Mouse (Mus musculus) neural tube, embryonic 14.5 days (tissue): ENCODE results near the gene Slc25a51. TPM values are rescaled to one million over a fixed set of nuclear protein-coding genes. Genes with fewer than 3 reads are reported as not detected.
A peak's percentile ranks its signal among the peaks of the same experiment; 100 is the strongest.
"Not testable (repeated sequence)": the region's sequence is repeated elsewhere in the genome, so short reads cannot be mapped to it uniquely, and the experiment has no call there.

Experiments used
- ATAC-seq: fragments of 200-750 bp; cut with Nextera tagmentation; 2 replicates; pipeline ENCODE4 v1.8.0; 2017; ENCODE audit warnings: low read depth, mild to moderate bottlenecking, moderate TSS enrichment, moderate library complexity
- H3K27ac ChIP-seq: fragments of 300-500 bp; sonication (generic); 2 replicates; pipeline ENCODE4 v1.5.1; 2014; ENCODE audit warnings: low read depth, mild to moderate bottlenecking, control low read depth, low read length, moderate library complexity, mixed read lengths
- H3K27me3 ChIP-seq: fragments of 300-500 bp; sonication (generic); 2 replicates; pipeline ENCODE4 v1.6.1; 2014; ENCODE audit warnings: low read length; ENCODE audit not compliant: control insufficient read depth, insufficient read depth
- H3K36me3 ChIP-seq: fragments of 300-500 bp; sonication (generic); 2 replicates; pipeline ENCODE4 v1.6.1; 2014; ENCODE audit warnings: low read length, mixed read lengths; ENCODE audit not compliant: control insufficient read depth, insufficient read depth
- H3K4me1 ChIP-seq: fragments of 300-500 bp; sonication (generic); 2 replicates; pipeline ENCODE4 v1.6.1; 2014; ENCODE audit warnings: low read length; ENCODE audit not compliant: control insufficient read depth, insufficient read depth
- H3K4me2 ChIP-seq: fragments of 300-500 bp; sonication (generic); 2 replicates; pipeline ENCODE4 v1.6.1; 2014; ENCODE audit warnings: mild to moderate bottlenecking, low read depth, low read length, control low read depth
- H3K4me3 ChIP-seq: fragments of 300-500 bp; sonication (generic); 2 replicates; pipeline ENCODE4 v1.5.1; 2014; ENCODE audit warnings: low read depth, low read length, control low read depth, mixed read lengths
- H3K9ac ChIP-seq: fragments of 300-500 bp; sonication (generic); replicated peaks from 2 replicates; pipeline ENCODE4 v1.6.1; 2014; ENCODE audit warnings: low read depth, mild to moderate bottlenecking, control low read depth, low read length, mixed read lengths
- H3K9me3 ChIP-seq: fragments of 300-500 bp; sonication (generic); 2 replicates; pipeline ENCODE4 v1.6.1; 2016; ENCODE audit warnings: low read length; ENCODE audit not compliant: control insufficient read depth
- WGBS: fragments of 180-500 bp; shearing (Covaris S2); extraction: QIAGEN DNeasy Blood & Tissue Kit; methylation state at CpG from one replicate; pipeline ENCODE4 v1.1.7; 2014; 5-methylcytosine and 5-hydroxymethylcytosine counted together
- polyA plus RNA-seq: library from polyadenylated mRNA; unstranded; fragments of >200 nt; fragmentation: Nextera tagmentation; extraction: Ambion mirVana; gene quantifications from 2 replicates; pipeline ENCODE4 v1.2.1, GENCODE M21; 2014

Slc25a51 gene
- polyA plus RNA-seq, 1 experiment from 2014 or later: 72.3 TPM

- Histone ChIP-seq H3K9me3 (no peaks in the 10 kb centered on the region), H3K27me3 (no peaks in the 10 kb centered on the region), H3K4me3 (peak overlapping the region; percentile 70), H3K27ac (no peak overlapping the region), H3K9ac (peak overlapping the region; percentile 86), H3K36me3 (peaks cover 13% of the 10 kb centered on the region), H3K4me1 (peaks cover 20% of the 10 kb centered on the region), H3K4me2 (peak overlapping the region; percentile 97)
- 49% methylated on average over 5 of the region's 5 CpGs for WGBS
- ATAC-seq: no peak
Observed at GRCm38 (mm10) chr4:45407001-45407702, 1.4 kb downstream of the Slc25a51 start.

DNA sequence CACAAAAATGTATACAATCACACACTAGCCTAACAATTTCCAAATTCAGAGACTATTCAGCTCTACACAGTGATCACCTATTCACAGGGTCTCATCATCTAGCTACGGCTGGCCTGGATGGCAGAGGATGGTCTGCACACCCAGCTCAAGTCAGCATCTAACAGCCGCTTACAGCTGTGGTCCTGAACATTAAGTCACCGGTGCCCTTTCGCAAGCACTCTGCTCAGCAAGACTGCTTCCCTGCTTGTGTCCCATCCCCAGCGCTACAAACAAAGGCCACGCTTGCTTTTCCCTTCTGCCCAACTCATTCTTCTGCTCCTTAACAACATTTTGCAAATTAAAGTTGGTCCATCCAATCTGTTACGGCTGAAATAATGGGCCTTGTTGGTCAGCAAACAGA, 2.2 kb downstream of the Slc25a51 start:
- Histone ChIP-seq H3K4me3 (no peak overlapping the region; the same call in 1 of the 2 replicates), H3K36me3 (peaks cover 17% of the 10 kb centered on the region), H3K9me3 (no peaks in the 10 kb centered on the region), H3K4me1 (peaks cover 20% of the 10 kb centered on the region), H3K4me2 (peak overlapping the region; percentile 97), H3K27ac (no peak overlapping the region), H3K27me3 (no peaks in the 10 kb centered on the region), H3K9ac (no peak overlapping the region)
- 38% methylated on average over 7 of the region's 7 CpGs for WGBS
- ATAC-seq: no peak

DNA sequence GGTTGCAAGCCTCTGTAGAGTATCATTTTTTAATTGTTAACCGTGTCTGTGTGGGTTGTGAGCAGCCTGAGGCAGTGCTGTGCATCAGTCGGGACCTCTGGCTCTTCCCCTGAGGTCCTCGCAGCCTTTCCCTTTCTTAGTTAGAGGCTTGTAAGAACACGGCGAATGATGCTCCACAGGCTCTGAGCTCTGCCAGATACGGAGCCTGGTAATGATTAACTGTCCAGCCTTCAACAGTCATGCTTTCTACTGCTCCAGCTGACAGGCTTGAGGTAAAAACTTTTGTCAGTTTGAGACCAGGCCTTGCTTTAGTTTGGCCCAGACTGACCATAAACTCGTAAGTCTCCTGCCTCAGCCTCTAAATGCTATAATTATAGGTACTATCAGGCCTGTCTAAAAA, 3.3 kb downstream of the Slc25a51 start:
- H3K4me2 ChIP-seq: 0 out of 2 replicates have a peak overlapping the region, but pooled peaks have one; percentile 16
- H3K36me3 ChIP-seq: peaks cover 17% of the 10 kb centered on the region
- no peak overlapping the region for H3K4me3 ChIP-seq
- no peaks in the 10 kb centered on the region for H3K9me3 ChIP-seq
- peaks cover 20% of the 10 kb centered on the region for H3K4me1 ChIP-seq
- no peak overlapping the region for H3K9ac ChIP-seq
- WGBS: 51% methylated on average over 7 of the region's 7 CpGs
- no peak overlapping the region for H3K27ac ChIP-seq
- H3K27me3 ChIP-seq: no peaks in the 10 kb centered on the region
- ATAC-seq: no peak

GRCm38 (mm10) chr4:45404086-45404485, 4.5 kb downstream of the Slc25a51 start:
- Histone ChIP-seq H3K9ac (no peak overlapping the region), H3K4me1 (peaks cover 20% of the 10 kb centered on the region), H3K27ac (no peak overlapping the region), H3K4me3 (no peak overlapping the region), H3K4me2 (no peak overlapping the region), H3K36me3 (peaks cover 24% of the 10 kb centered on the region), H3K27me3 (no peaks in the 10 kb centered on the region), H3K9me3 (no peaks in the 10 kb centered on the region)
- ATAC-seq: no peak
- 98% methylated on average over 7 of the region's 7 CpGs for WGBS

GRCm38 (mm10) chr4:45403499-45403878, 5.1 kb downstream of the Slc25a51 start:
- 92% methylated on average over 7 of the region's 7 CpGs for WGBS
- Histone ChIP-seq H3K27ac (no peak overlapping the region), H3K9me3 (no peaks in the 10 kb centered on the region), H3K9ac (no peak overlapping the region), H3K4me2 (no peak overlapping the region), H3K36me3 (peaks cover 30% of the 10 kb centered on the region), H3K27me3 (no peaks in the 10 kb centered on the region), H3K4me1 (peaks cover 20% of the 10 kb centered on the region), H3K4me3 (no peak overlapping the region)
- ATAC-seq: no peak

DNA sequence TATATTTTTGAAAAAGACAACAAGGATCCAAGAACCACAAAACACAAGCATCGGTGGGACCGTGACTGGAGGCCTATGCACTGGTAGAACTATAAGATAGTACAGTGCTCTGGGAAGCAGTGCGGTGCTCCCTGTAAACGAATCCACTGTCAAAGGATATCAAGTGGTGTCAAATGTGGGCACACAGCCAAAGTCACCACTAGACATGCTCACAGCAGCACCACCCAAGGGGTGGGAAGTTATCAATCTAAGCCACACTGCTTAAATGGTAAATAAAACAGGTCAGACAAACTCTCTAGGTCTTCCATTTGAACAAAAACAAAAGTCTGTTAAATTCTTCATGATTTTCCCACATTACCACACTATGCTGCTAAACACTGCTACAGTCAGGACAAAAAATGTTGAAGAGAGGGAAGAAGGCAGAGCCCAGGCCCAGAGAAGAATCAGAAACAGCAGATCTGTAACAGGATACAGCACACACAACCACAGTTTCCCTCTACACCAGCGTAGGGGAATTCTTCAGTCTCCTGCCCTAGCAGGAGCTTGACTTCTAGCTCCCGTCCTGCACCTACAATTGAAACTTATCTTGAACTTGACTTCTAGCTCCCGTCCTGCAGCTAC, 5.6 kb downstream of the Slc25a51 start:
- Histone ChIP-seq H3K9ac (no peak overlapping the region), H3K27ac (no peak overlapping the region), H3K4me2 (no peak overlapping the region), H3K4me1 (peaks cover 20% of the 10 kb centered on the region), H3K36me3 (peaks cover 35% of the 10 kb centered on the region), H3K4me3 (no peak overlapping the region), H3K9me3 (no peaks in the 10 kb centered on the region), H3K27me3 (no peaks in the 10 kb centered on the region)
- no peak for ATAC-seq
- 83% methylated on average over 7 of the region's 7 CpGs for WGBS

- no peak overlapping the region for H3K27ac ChIP-seq
- no peak overlapping the region for H3K4me3 ChIP-seq
- no peaks in the 10 kb centered on the region for H3K9me3 ChIP-seq
- no peak overlapping the region for H3K4me2 ChIP-seq
- WGBS: 93% methylated on average over 4 of the region's 4 CpGs
- no peak overlapping the region for H3K9ac ChIP-seq
- no peak for ATAC-seq
- H3K27me3 ChIP-seq: no peaks in the 10 kb centered on the region
- peaks cover 15% of the 10 kb centered on the region for H3K4me1 ChIP-seq
- H3K36me3 ChIP-seq: peaks cover 35% of the 10 kb centered on the region
Observed at GRCm38 (mm10) chr4:45402281-45402680, 6.3 kb downstream of the Slc25a51 start.

GRCm38 (mm10) chr4:45399421-45400210, 8.9 kb downstream of the Slc25a51 start:
- peaks cover 35% of the 10 kb centered on the region for H3K36me3 ChIP-seq
- no peaks in the 10 kb centered on the region for H3K4me1 ChIP-seq
- H3K9me3 ChIP-seq: no peaks in the 10 kb centered on the region
- H3K27me3 ChIP-seq: no peaks in the 10 kb centered on the region
- no peak overlapping the region for H3K4me2 ChIP-seq
- no peak overlapping the region for H3K9ac ChIP-seq
- no peak for ATAC-seq
- WGBS: 96% methylated on average over 45 of the region's 45 CpGs
- H3K27ac ChIP-seq: no peak overlapping the region
- H3K4me3 ChIP-seq: no peak overlapping the region

- H3K9me3 ChIP-seq, ATAC-seq, H3K4me2 ChIP-seq, H3K4me1 ChIP-seq, H3K9ac ChIP-seq, H3K27ac ChIP-seq, H3K4me3 ChIP-seq, H3K27me3 ChIP-seq: not testable (repeated sequence)
- H3K36me3 ChIP-seq: peaks cover 29% of the 10 kb centered on the region
- WGBS: 85% methylated on average over 5 of the region's 5 CpGs
Observed at GRCm38 (mm10) chr4:45398315-45398714, 10.3 kb downstream of the Slc25a51 start.
